ENCODE assay signal across 8 mouse cellular contexts in genomic region chr11:58949480-58950431, GRCm38 (mm10). TPM values are rescaled to one million over a fixed set of nuclear protein-coding genes. Genes with fewer than 3 reads are reported as not detected.
DNase-seq lines count a peak whose midpoint lies in the region; ATAC-seq and TF ChIP-seq lines count a peak whose summit lies in the region.

No protein-coding gene starts in this region.

- no peak for DNase-seq in frontal cortex, postnatal 25 days (ENCODE audit: low spot score in 2 of 2)
- peak; percentile 56 for DNase-seq in embryo, embryonic 9.5 days (ENCODE audit: extremely low spot score)
- DNase-seq in layer of hippocampus, adult 2 months (ENCODE audit: low spot score in 2 of 2) = peak; percentile 69 to 77
- DNase-seq in spleen, postnatal 4 days (ENCODE audit: low spot score in 2 of 2) = no peak
- no peak for DNase-seq in spleen, adult 12 weeks (ENCODE audit: low spot score)

- H3K27ac ChIP-seq in layer of hippocampus, adult 2 months = peak overlapping the region; percentile 98
- H3K27ac ChIP-seq in midbrain, embryonic 15.5 days = peak overlapping the region; percentile 97

- H3K36me3 ChIP-seq in E14TG2a.4 (ENCODE audit: insufficient read depth, low read length) = no peaks in the 10 kb centered on the region
- H3K36me3 ChIP-seq in midbrain, embryonic 15.5 days (replicated peaks) = no peaks in the 10 kb centered on the region

- H3K4me3 ChIP-seq in E14TG2a.4 (replicated peaks; ENCODE audit: low read length) = peak overlapping the region; percentile 78
- H3K4me3 ChIP-seq in layer of hippocampus, adult 2 months = peak overlapping the region; percentile 77
- peak overlapping the region; percentile 69 for H3K4me3 ChIP-seq in midbrain, embryonic 15.5 days

- H3K9ac ChIP-seq in midbrain, embryonic 15.5 days = peak overlapping the region; percentile 95

- 2% methylated on average over 20 of the region's 20 CpGs for WGBS in midbrain, embryonic 15.5 days

- H3K4me2 ChIP-seq in midbrain, embryonic 15.5 days = peak overlapping the region; percentile 63

- peaks cover 22% of the 10 kb centered on the region for H3K4me1 ChIP-seq in E14TG2a.4 (replicated peaks; ENCODE audit: low read depth, low read length)
- peaks cover 32% of the 10 kb centered on the region for H3K4me1 ChIP-seq in midbrain, embryonic 15.5 days

- TF ChIP-seq CTCF in E14TG2a.4 (conservative IDR thresholded peaks at IDR 0.05; ENCODE audit: low read length) = no peak
- TF ChIP-seq CTCF in layer of hippocampus, adult 2 months (conservative IDR thresholded peaks at IDR 0.05) = no peak

- H3K9me3 ChIP-seq in E14TG2a.4 (ENCODE audit: low read length) = no peaks in the 10 kb centered on the region
- no peaks in the 10 kb centered on the region for H3K9me3 ChIP-seq in midbrain, embryonic 15.5 days

- peak; percentile 36; the same call in 1 of the 2 replicates for ATAC-seq in frontal cortex, adult (ENCODE audit: low TSS enrichment)
- peak; percentile 51 for ATAC-seq in midbrain, embryonic 15.5 days (replicated peaks)

- H3K27me3 ChIP-seq in E14TG2a.4 (ENCODE audit: insufficient read depth, low read length) = peaks cover 64% of the 10 kb centered on the region
- H3K27me3 ChIP-seq in midbrain, embryonic 15.5 days (replicated peaks) = no peaks in the 10 kb centered on the region

RNA-seq across cellular contexts. Expression of gene Hist3h2ba, which starts 1.0 kb away (rescaled TPM):
- total RNA-seq in layer of hippocampus, adult 2 months (2021) = 100 to 1,000 TPM in 1 of 2 experiments, 10 to 100 TPM in 1; 91.3 to 103 TPM
- polyA plus RNA-seq in midbrain, embryonic 15.5 days (2015; fragmentation: Nextera tagmentation; extraction: Ambion mirVana) = 311 and 338 TPM in 2 replicates

RNA-seq across cellular contexts. Expression of gene Hist3h2a, which starts 4.7 kb away (rescaled TPM):
- 10 to 100 TPM; 66.0 to 69.3 TPM for total RNA-seq in layer of hippocampus, adult 2 months (2021)
- 119 and 121 TPM in 2 replicates for polyA plus RNA-seq in midbrain, embryonic 15.5 days (2015; fragmentation: Nextera tagmentation; extraction: Ambion mirVana)

RNA-seq across cellular contexts. Expression of gene Trim17, which starts 4.7 kb away (rescaled TPM):
- 1 to 10 TPM; 5.3 to 6.5 TPM for total RNA-seq in layer of hippocampus, adult 2 months (2021)
- 1.5 and 2.0 TPM in 2 replicates for polyA plus RNA-seq in midbrain, embryonic 15.5 days (2015; fragmentation: Nextera tagmentation; extraction: Ambion mirVana)

RNA-seq across cellular contexts. Expression of gene Rnf187, which starts 11.0 kb away (rescaled TPM):
- 100 to 1,000 TPM; 462 to 508 TPM for total RNA-seq in layer of hippocampus, adult 2 months (2021)
- 626 and 662 TPM in 2 replicates for polyA plus RNA-seq in midbrain, embryonic 15.5 days (2015; fragmentation: Nextera tagmentation; extraction: Ambion mirVana)

RNA-seq across cellular contexts. Expression of gene Trim11, which starts 28.1 kb away (rescaled TPM):
- total RNA-seq in layer of hippocampus, adult 2 months (2021) = 10 to 100 TPM; 32.5 to 35.5 TPM
- 22.1 and 24.1 TPM in 2 replicates for polyA plus RNA-seq in midbrain, embryonic 15.5 days (2015; fragmentation: Nextera tagmentation; extraction: Ambion mirVana)

Comparison
In these comparisons a context has a peak if more than half of its experiments do, and no peak if none do; other contexts are left out.
1. DNase-seq: peak in embryo, embryonic 9.5 days (single experiment) and layer of hippocampus, adult 2 months (2 of 2); none in frontal cortex, postnatal 25 days (0 of 2), spleen, postnatal 4 days (0 of 2) and spleen, adult 12 weeks (single experiment).
2. Peak in every context shown above with its lines, with median percentiles within 50 percentile points of each other: H3K4me3 ChIP-seq.